Comparison of ENCODE assay signal across 18 mouse cellular contexts in genomic region chr4:132295696-132296390, GRCm38 (mm10). TPM values are rescaled to one million over a fixed set of nuclear protein-coding genes. Genes with fewer than 3 reads are reported as not detected.
DNase-seq lines count a peak whose midpoint lies in the region; ATAC-seq and TF ChIP-seq lines count a peak whose summit lies in the region.
"Had no signal": no experiment of that assay in that cellular context is flagged by ENCODE, and none has a peak within 500 bp of the region (broad histone marks: within the 10 kb centered on the region; RNA-seq: fewer than 3 reads in every experiment).

No protein-coding gene starts in this region.

- peaks cover 22 to 44% of the 10 kb centered on the region in 2 experiments for H3K36me3 ChIP-seq in CH12.LX (replicated peaks in 1 of 2; ENCODE audit: control insufficient read depth in 1 of 2, insufficient read depth in 1 of 2, low read length in 1 of 2)
- H3K36me3 ChIP-seq in forebrain, embryonic 14.5 days (ENCODE audit: control insufficient read depth, insufficient read depth, low read length), result peaks cover 37% of the 10 kb centered on the region

- TF ChIP-seq POLR2A in CH12.LX (IDR thresholded peaks at IDR 0.05; ENCODE audit: low read depth, low read length), result no peak

- TF ChIP-seq CTCF in layer of hippocampus, adult 2 months (conservative IDR thresholded peaks at IDR 0.05), result peak; percentile 53
- TF ChIP-seq CTCF in CH12.LX (conservative IDR thresholded peaks at IDR 0.05 in 1 of 2, IDR thresholded peaks at IDR 0.05 in 1 of 2; ENCODE audit: low read depth in 2 of 2, low read length in 2 of 2), result peak in 1 of 2 experiments; percentile 32; a peak in 2 of 4 replicates

- H3K27me3 ChIP-seq in CH12.LX (replicated peaks), result no peaks in the 10 kb centered on the region
- no peaks in the 10 kb centered on the region for H3K27me3 ChIP-seq in forebrain, embryonic 14.5 days (replicated peaks; ENCODE audit: control insufficient read depth, insufficient read depth, low read length)
- H3K27me3 ChIP-seq: hindbrain, embryonic 12.5 days; limb, embryonic 12.5 days had no signal

- H3K4me1 ChIP-seq in CH12.LX (ENCODE audit: control insufficient read depth in 1 of 2, insufficient read depth in 2 of 2), result peaks cover 10 to 33% of the 10 kb centered on the region in 2 experiments
- H3K4me1 ChIP-seq in forebrain, embryonic 14.5 days (ENCODE audit: control insufficient read depth, insufficient read depth, low read length), result no peaks in the 10 kb centered on the region
- H3K4me1 ChIP-seq: forebrain, embryonic 10.5 days; hindbrain, embryonic 12.5 days; limb, embryonic 12.5 days had no signal

- no peaks in the 10 kb centered on the region for H3K79me2 ChIP-seq in CH12.LX (replicated peaks; ENCODE audit: control insufficient read depth, extremely low read depth, insufficient read depth, poor library complexity, severe bottlenecking)

- in situ Hi-C loops in CH12.LX (cut with MboI; ENCODE audit: low pct_ligation_motif_present, low pct_unique_long_range_greater_than_20kb, low sequenced_read_pairs), result loop anchor here (25.0 kb wide), 1 partner anchor 116 kb away; the partner anchor contains the start of gene Phactr4

- DNase-seq in adrenal gland, postnatal 14 days, result peak; percentile 39
- no peak for DNase-seq in adrenal gland, adult 2 months
- DNase-seq in layer of hippocampus, adult 2 months (ENCODE audit: low spot score in 2 of 2), result no peak
- DNase-seq in layer of hippocampus, adult 9-11 months, result no peak
- DNase-seq in CH12.LX (ENCODE audit: extremely low read depth), result no peak
- DNase-seq in frontal cortex, postnatal 36 days (ENCODE audit: low spot score in 2 of 2), result no peak
- DNase-seq in forebrain, embryonic 14.5 days (ENCODE audit: low spot score), result no peak
- DNase-seq: cerebellum, adult 18-20 months; gastrocnemius, postnatal 10 days; kidney, postnatal 10 days; layer of hippocampus, postnatal 36 days; right cerebral cortex, postnatal 25 days had no signal

- H3K4me2 ChIP-seq in CH12.LX (ENCODE audit: insufficient read depth, low read depth, poor library complexity, severe bottlenecking), result no peak overlapping the region
- H3K4me2 ChIP-seq in forebrain, embryonic 14.5 days (ENCODE audit: low read length), result no peak overlapping the region
- H3K4me2 ChIP-seq: heart, embryonic 11.5 days; hindbrain, embryonic 12.5 days; limb, embryonic 12.5 days had no signal

- no peak overlapping the region for H3K4me3 ChIP-seq in layer of hippocampus, adult 2 months
- no peak overlapping the region for H3K4me3 ChIP-seq in CH12.LX (replicated peaks in 1 of 3; ENCODE audit: low read depth in 2 of 3, low read length in 2 of 3, poor library complexity in 1 of 3)
- H3K4me3 ChIP-seq in forebrain, embryonic 14.5 days (ENCODE audit: low read depth, low read length), result no peak overlapping the region
- H3K4me3 ChIP-seq: forebrain, embryonic 10.5 days; hindbrain, embryonic 12.5 days; limb, embryonic 12.5 days had no signal

- H3K9ac ChIP-seq in CH12.LX (ENCODE audit: insufficient read depth, low read depth), result no peak overlapping the region
- H3K9ac ChIP-seq in forebrain, embryonic 14.5 days (ENCODE audit: low read length), result no peak overlapping the region
- H3K9ac ChIP-seq: hindbrain, embryonic 12.5 days; limb, embryonic 12.5 days had no signal

- no peak overlapping the region for H3K27ac ChIP-seq in layer of hippocampus, adult 2 months
- no peak overlapping the region for H3K27ac ChIP-seq in CH12.LX (ENCODE audit: insufficient read depth, low read depth)
- H3K27ac ChIP-seq in forebrain, embryonic 14.5 days (ENCODE audit: low read depth, low read length), result no peak overlapping the region
- H3K27ac ChIP-seq: forebrain, embryonic 10.5 days; hindbrain, embryonic 12.5 days; limb, embryonic 12.5 days had no signal

- ATAC-seq in common myeloid progenitor, adult 5-6 weeks (replicated peaks; ENCODE audit: low read depth, poor library complexity, severe bottlenecking), result 0 out of 2 replicates have a peak, but pooled peaks have one; percentile 27
- no peak for ATAC-seq in forebrain, embryonic 14.5 days

- no peak for TF ChIP-seq EP300 in CH12.LX (IDR thresholded peaks at IDR 0.05; ENCODE audit: low read length)

- peak; percentile 19 for TF ChIP-seq RAD21 in CH12.LX (IDR thresholded peaks at IDR 0.05; ENCODE audit: low read depth, low read length)

- dilution Hi-C loops in CH12.LX (cut with MboI; ENCODE audit: extremely low pct_ligation_motif_present, extremely low pct_unique_long_range_greater_than_20kb, low sequenced_read_pairs), result no loop called here

- WGBS in forebrain, embryonic 14.5 days, result 49% methylated on average over 8 of the region's 8 CpGs

- peaks cover 3% of the 10 kb centered on the region for H3K9me3 ChIP-seq in CH12.LX (replicated peaks; ENCODE audit: low read length)
- no peaks in the 10 kb centered on the region for H3K9me3 ChIP-seq in forebrain, embryonic 14.5 days (replicated peaks; ENCODE audit: control insufficient read depth, low read length)
- H3K9me3 ChIP-seq: hindbrain, embryonic 12.5 days had no signal

TF ChIP-seq in CH12.LX, 34 proteins besides CTCF, POLR2A, EP300 and RAD21:
- peak; percentile 31 for TF ChIP-seq SMC3 (IDR thresholded peaks at IDR 0.05; ENCODE audit: low read depth, low read length)
- no peak for TF ChIP-seq UBTF (IDR thresholded peaks at IDR 0.05; ENCODE audit: low read depth, low read length)

RNA-seq across cellular contexts. Expression of gene Rab42, which starts 7.3 kb away (rescaled TPM):
- 0.93 and 3.5 TPM in 2 replicates for total RNA-seq in adrenal gland, postnatal 14 days (2021)
- total RNA-seq in adrenal gland, adult 2 months (2021), result 1 to 10 TPM; 1.4 to 3.0 TPM
- 3.2 and 3.3 TPM in 2 replicates for polyA plus RNA-seq in adrenal gland, adult 2 months (2012; rRNA removed)
- total RNA-seq in layer of hippocampus, adult 2 months (2021), result 1 to 10 TPM; 1.2 to 2.1 TPM
- total RNA-seq in CH12.LX (2012; rRNA removed) (0.38 and 0.51 TPM in 2 replicates), CH12.LX (2014; rRNA removed) (not detected in 2 replicates)
- 0.31 TPM in 1 of 2 replicates, not detected in the other for polyA plus RNA-seq in CH12.LX (2012; ENCODE audit: insufficient read length, low read depth)
- total RNA-seq in common myeloid progenitor, adult 5-6 weeks (2017), result not detected in 2 replicates
- polyA plus RNA-seq in forebrain, embryonic 14.5 days (2014; fragmentation: Nextera tagmentation; extraction: Ambion mirVana), result 0.30 and 0.79 TPM in 2 replicates
- total RNA-seq: monocyte, adult 5-6 weeks had no signal

RNA-seq across cellular contexts. Expression of gene Taf12, which starts 21.7 kb away (rescaled TPM):
- 27.3 and 31.3 TPM in 2 replicates for total RNA-seq in adrenal gland, postnatal 14 days (2021)
- 10 to 100 TPM; 28.3 to 41.5 TPM for total RNA-seq in adrenal gland, adult 2 months (2021)
- polyA plus RNA-seq in adrenal gland, adult 2 months (2012; rRNA removed), result 1.5 and 2.5 TPM in 2 replicates
- total RNA-seq in layer of hippocampus, adult 2 months (2021), result 10 to 100 TPM; 24.6 to 26.2 TPM
- total RNA-seq in CH12.LX (2012; rRNA removed) (29.8 and 40.2 TPM in 2 replicates), CH12.LX (2014; rRNA removed) (74.7 and 86.1 TPM in 2 replicates)
- polyA plus RNA-seq in CH12.LX (2012; ENCODE audit: insufficient read length, low read depth), result 47.8 and 53.5 TPM in 2 replicates
- 30.2 and 45.8 TPM in 2 replicates for total RNA-seq in common myeloid progenitor, adult 5-6 weeks (2017)
- 45.3 and 51.8 TPM in 2 replicates for polyA plus RNA-seq in forebrain, embryonic 14.5 days (2014; fragmentation: Nextera tagmentation; extraction: Ambion mirVana)

RNA-seq across cellular contexts. Expression of gene Trnau1ap, which starts 33.5 kb away (rescaled TPM):
- 33.2 and 35.3 TPM in 2 replicates for total RNA-seq in adrenal gland, postnatal 14 days (2021)
- total RNA-seq in adrenal gland, adult 2 months (2021), result 10 to 100 TPM; 31.6 to 36.4 TPM
- 14.9 and 16.5 TPM in 2 replicates for polyA plus RNA-seq in adrenal gland, adult 2 months (2012; rRNA removed)
- 10 to 100 TPM; 20.7 to 26.0 TPM for total RNA-seq in layer of hippocampus, adult 2 months (2021)
- 71.5 and 86.5 TPM in 2 replicates for total RNA-seq in CH12.LX (2012; rRNA removed)
- total RNA-seq in CH12.LX (2014; rRNA removed), result 70.6 and 80.5 TPM in 2 replicates
- 60.7 and 64.4 TPM in 2 replicates for polyA plus RNA-seq in CH12.LX (2012; ENCODE audit: insufficient read length, low read depth)
- total RNA-seq in common myeloid progenitor, adult 5-6 weeks (2017), result 23.9 and 43.7 TPM in 2 replicates
- polyA plus RNA-seq in forebrain, embryonic 14.5 days (2014; fragmentation: Nextera tagmentation; extraction: Ambion mirVana), result 87.3 and 97.9 TPM in 2 replicates

RNA-seq across cellular contexts. Expression of gene Gmeb1, which starts 34.4 kb away (rescaled TPM):
- 16.2 and 17.3 TPM in 2 replicates for total RNA-seq in adrenal gland, postnatal 14 days (2021)
- total RNA-seq in adrenal gland, adult 2 months (2021), result 10 to 100 TPM; 16.2 to 19.5 TPM
- 8.5 and 12.2 TPM in 2 replicates for polyA plus RNA-seq in adrenal gland, adult 2 months (2012; rRNA removed)
- total RNA-seq in layer of hippocampus, adult 2 months (2021), result 10 to 100 TPM; 25.2 to 28.3 TPM
- total RNA-seq in CH12.LX (2012; rRNA removed) (8.8 and 9.0 TPM in 2 replicates), CH12.LX (2014; rRNA removed) (7.9 and 8.2 TPM in 2 replicates)
- 18.0 and 19.3 TPM in 2 replicates for polyA plus RNA-seq in CH12.LX (2012; ENCODE audit: insufficient read length, low read depth)
- 23.2 and 26.9 TPM in 2 replicates for total RNA-seq in common myeloid progenitor, adult 5-6 weeks (2017)
- 26.6 and 38.3 TPM in 2 replicates for polyA plus RNA-seq in forebrain, embryonic 14.5 days (2014; fragmentation: Nextera tagmentation; extraction: Ambion mirVana)

RNA-seq across cellular contexts. Expression of gene Rcc1, which starts 57.6 kb away (rescaled TPM):
- total RNA-seq in adrenal gland, postnatal 14 days (2021), result 20.6 and 24.9 TPM in 2 replicates
- total RNA-seq in adrenal gland, adult 2 months (2021), result 10 to 100 TPM; 12.4 to 16.9 TPM
- polyA plus RNA-seq in adrenal gland, adult 2 months (2012; rRNA removed), result 4.3 TPM in 2 replicates
- total RNA-seq in layer of hippocampus, adult 2 months (2021), result 10 to 100 TPM; 12.8 to 13.6 TPM
- total RNA-seq in CH12.LX (2012; rRNA removed) (93.6 and 126 TPM in 2 replicates), CH12.LX (2014; rRNA removed) (148 and 150 TPM in 2 replicates)
- 149 and 170 TPM in 2 replicates for polyA plus RNA-seq in CH12.LX (2012; ENCODE audit: insufficient read length, low read depth)
- total RNA-seq in common myeloid progenitor, adult 5-6 weeks (2017), result 46.6 and 48.1 TPM in 2 replicates
- polyA plus RNA-seq in forebrain, embryonic 14.5 days (2014; fragmentation: Nextera tagmentation; extraction: Ambion mirVana), result 42.2 and 42.4 TPM in 2 replicates
